In the genomic region with DNA sequence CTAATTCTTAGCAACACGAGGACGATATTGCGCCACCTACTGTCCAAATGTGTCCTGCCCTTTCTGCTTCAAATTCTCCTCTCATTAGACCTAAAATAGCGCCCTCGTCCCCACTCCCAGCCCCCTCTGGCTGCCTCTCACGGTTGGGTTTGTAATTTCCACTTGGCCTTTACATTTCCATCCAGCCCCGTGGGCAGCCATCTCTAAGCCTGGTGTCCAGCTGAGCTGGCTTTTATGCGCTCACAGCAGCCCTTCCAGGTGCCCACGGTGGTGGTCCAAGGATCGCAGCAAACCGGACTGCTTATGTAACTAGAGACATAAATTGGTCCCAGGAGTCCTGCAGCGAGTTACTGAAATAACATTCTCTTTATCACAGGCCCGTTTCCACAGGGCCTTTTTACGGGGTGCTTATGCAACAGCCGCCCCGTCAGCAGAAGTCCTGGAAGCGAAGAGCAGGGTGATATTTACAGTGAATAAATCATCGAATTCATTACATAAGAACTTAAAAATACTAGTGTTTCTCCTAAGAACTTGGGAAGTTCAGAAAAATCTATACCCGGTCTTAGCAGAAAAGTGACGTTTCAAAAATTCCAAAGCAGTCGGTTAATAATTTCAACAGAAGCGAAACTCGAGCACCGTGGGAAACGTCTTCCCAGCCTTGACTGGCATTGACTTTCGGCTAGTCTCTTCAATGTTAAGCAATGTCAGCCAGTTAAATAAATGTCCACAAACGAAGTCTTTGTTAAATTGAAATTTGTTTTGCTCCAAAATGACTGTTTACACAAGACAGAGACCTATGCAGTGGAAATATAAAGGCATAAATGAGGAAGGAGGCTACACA, we compare ENCODE assay signal across 8 mouse cellular contexts. TPM values are rescaled to one million over a fixed set of nuclear protein-coding genes. Genes with fewer than 3 reads are reported as not detected.
A peak's percentile ranks its signal among the peaks of the same experiment; 100 is the strongest.
DNase-seq lines count a peak whose midpoint lies in the region; ATAC-seq and TF ChIP-seq lines count a peak whose summit lies in the region.

No protein-coding gene starts in this region.

- no peaks in the 10 kb centered on the region for H3K36me3 ChIP-seq in liver, embryonic 12.5 days
- no peaks in the 10 kb centered on the region for H3K36me3 ChIP-seq in hindbrain, embryonic 12.5 days
- no peaks in the 10 kb centered on the region for H3K36me3 ChIP-seq in limb, embryonic 14.5 days (ENCODE audit: control insufficient read depth, insufficient read depth, low read length)

- DNase-seq in liver, result peak; percentile 48
- peak; percentile 58 for DNase-seq in T-cell, adult 2 months (ENCODE audit: low spot score)
- DNase-seq in embryo, embryonic 10 days (ENCODE audit: low spot score), result peak; percentile 82
- peak; percentile 72 for DNase-seq in limb, embryonic 14.5 days (ENCODE audit: low spot score)
- DNase-seq in retina, postnatal 1 day, result peak; percentile 79
- no peak for DNase-seq in ovary, postnatal 10 days (ENCODE audit: low spot score)

- H3K9me3 ChIP-seq in liver, embryonic 12.5 days (replicated peaks), result 0 out of 2 replicates have a peak, but pooled peaks cover 3% of the 10 kb centered on the region
- no peaks in the 10 kb centered on the region for H3K9me3 ChIP-seq in hindbrain, embryonic 12.5 days (replicated peaks)
- H3K9me3 ChIP-seq in limb, embryonic 14.5 days (ENCODE audit: control insufficient read depth, low read length), result no peaks in the 10 kb centered on the region

- no peak overlapping the region for H3K9ac ChIP-seq in liver, embryonic 12.5 days
- H3K9ac ChIP-seq in hindbrain, embryonic 12.5 days, result no peak overlapping the region
- H3K9ac ChIP-seq in limb, embryonic 14.5 days (ENCODE audit: low read depth, low read length, severe bottlenecking), result no peak overlapping the region

- H3K27me3 ChIP-seq in liver, embryonic 12.5 days (replicated peaks), result no peaks in the 10 kb centered on the region
- H3K27me3 ChIP-seq in hindbrain, embryonic 12.5 days, result peaks cover 15% of the 10 kb centered on the region
- no peaks in the 10 kb centered on the region for H3K27me3 ChIP-seq in limb, embryonic 14.5 days (ENCODE audit: control insufficient read depth, insufficient read depth, low read length)

- H3K4me1 ChIP-seq in liver, embryonic 12.5 days, result peaks cover 20% of the 10 kb centered on the region
- H3K4me1 ChIP-seq in hindbrain, embryonic 12.5 days, result peaks cover 23% of the 10 kb centered on the region
- peaks cover 17% of the 10 kb centered on the region for H3K4me1 ChIP-seq in limb, embryonic 14.5 days (ENCODE audit: control insufficient read depth, insufficient read depth, low read length)

- no peak for TF ChIP-seq POLR2A in limb, embryonic 14.5 days (IDR thresholded peaks at IDR 0.05; ENCODE audit: borderline replicate concordance, extremely low read depth, insufficient read depth, insufficient read length)

- 51% methylated on average over 27 of the region's 27 CpGs for WGBS in liver, embryonic 12.5 days (ENCODE audit: insufficient replicate concordance)
- 44% methylated on average over 27 of the region's 27 CpGs for WGBS in hindbrain, embryonic 12.5 days
- WGBS in limb, embryonic 14.5 days, result 21% methylated on average over 27 of the region's 27 CpGs

- H3K4me2 ChIP-seq in liver, embryonic 12.5 days, result no peak overlapping the region
- 0 out of 2 replicates have a peak overlapping the region, but pooled peaks have one; percentile 8 for H3K4me2 ChIP-seq in hindbrain, embryonic 12.5 days (replicated peaks)
- peak overlapping the region; percentile 24 for H3K4me2 ChIP-seq in limb, embryonic 14.5 days (replicated peaks; ENCODE audit: low read depth, low read length, severe bottlenecking)

- ATAC-seq in liver, embryonic 12.5 days, result no peak
- ATAC-seq in hindbrain, embryonic 12.5 days (ENCODE audit: low FRiP score), result no peak
- ATAC-seq in limb, embryonic 14.5 days (ENCODE audit: low FRiP score, low read depth), result peak; percentile 50

- H3K27ac ChIP-seq in liver, embryonic 12.5 days, result no peak overlapping the region
- H3K27ac ChIP-seq in hindbrain, embryonic 12.5 days, result no peak overlapping the region
- H3K27ac ChIP-seq in limb, embryonic 14.5 days (replicated peaks; ENCODE audit: low read depth, low read length), result no peak overlapping the region

- no peak overlapping the region for H3K4me3 ChIP-seq in liver, embryonic 12.5 days
- H3K4me3 ChIP-seq in hindbrain, embryonic 12.5 days, result no peak overlapping the region
- H3K4me3 ChIP-seq in limb, embryonic 14.5 days (replicated peaks; ENCODE audit: low read length), result no peak overlapping the region

RNA-seq across cellular contexts. Expression of a gene that starts 57.3 kb away (rescaled TPM):
- 92.5 and 96.8 TPM in 2 replicates for polyA plus RNA-seq in liver, embryonic 12.5 days (2016; fragmentation: Nextera tagmentation; extraction: Ambion mirVana)
- polyA plus RNA-seq in hindbrain, embryonic 12.5 days (2016; fragmentation: Nextera tagmentation; extraction: Ambion mirVana), result 231 and 248 TPM in 2 replicates
- 119 and 137 TPM in 2 replicates for polyA plus RNA-seq in limb, embryonic 14.5 days (2012; rRNA removed)
- 144 and 153 TPM in 2 replicates for polyA plus RNA-seq in limb, embryonic 14.5 days (2014; fragmentation: Nextera tagmentation; extraction: Ambion mirVana)
